Mouse (Mus musculus) MEL (cell line): ENCODE measurements around the gene Filip1l. TPM values are rescaled to one million over a fixed set of nuclear protein-coding genes. Genes with fewer than 3 reads are reported as not detected.

Experiments
- DNase-seq: peaks from one replicate; pipeline ENCODE4 v3.0.0; 2011; ENCODE audit warnings: low read depth, low spot score
- H3K27ac ChIP-seq: 2 replicates; pipeline ENCODE4 v1.5.1; 2012; ENCODE audit warnings: low read depth, mild to moderate bottlenecking, control low read depth, low read length, moderate library complexity; ENCODE audit not compliant: control insufficient read depth
- H3K27me3 ChIP-seq, 2 experiments: fragments of 150-350 bp in 1 of 2; sonication (generic) in 1 of 2; 2 replicates each; pipeline ENCODE4 v1.6.1; 2012; ENCODE audit warnings: low read length in 2 of 2, mild to moderate bottlenecking in 2 of 2, improper control_type of control experiment in 1 of 2, moderate library complexity in 1 of 2; ENCODE audit not compliant: insufficient read depth in 2 of 2, control insufficient read depth in 1 of 2
- H3K36me3 ChIP-seq, 2 experiments: 2 replicates each; pipeline ENCODE4 v1.6.1; 2012 to 2014; ENCODE audit warnings: low read length in 2 of 2, improper control_type of control experiment in 1 of 2, inconsistent platforms in 1 of 2, mild to moderate bottlenecking in 1 of 2; ENCODE audit not compliant: insufficient read depth in 2 of 2, control insufficient read depth in 1 of 2
- H3K4me1 ChIP-seq, 2 experiments: fragments of 150-350 bp in 1 of 2; sonication (generic) in 1 of 2; 2 replicates each; pipeline ENCODE4 v1.6.1; 2012; ENCODE audit warnings: low read length in 2 of 2, improper control_type of control experiment in 1 of 2, mild to moderate bottlenecking in 1 of 2; ENCODE audit not compliant: insufficient read depth in 2 of 2, control insufficient read depth in 1 of 2
- H3K4me3 ChIP-seq, 2 experiments: fragments of 150-350 bp in 1 of 2; sonication (generic) in 1 of 2; 2 replicates each; pipeline ENCODE4 v1.5.1; 2012; ENCODE audit warnings: low read depth in 2 of 2, low read length in 2 of 2, mild to moderate bottlenecking in 2 of 2, moderate library complexity in 2 of 2, control low read depth in 1 of 2, improper control_type of control experiment in 1 of 2; ENCODE audit not compliant: control insufficient read depth in 1 of 2, insufficient read depth in 1 of 2
- H3K79me2 ChIP-seq: 2 replicates; pipeline ENCODE4 v1.6.1; 2012; ENCODE audit warnings: mild to moderate bottlenecking, low read length, moderate library complexity; ENCODE audit not compliant: control insufficient read depth, poor library complexity, insufficient read depth
- H3K9ac ChIP-seq: 2 replicates; pipeline ENCODE4 v1.6.1; 2012; ENCODE audit warnings: low read depth, mild to moderate bottlenecking, control low read depth, low read length, moderate library complexity; ENCODE audit not compliant: control insufficient read depth, poor library complexity, severe bottlenecking
- H3K9me3 ChIP-seq: fragments of 150-350 bp; sonication (generic); replicated peaks from 2 replicates; pipeline ENCODE4 v1.6.1; 2012; ENCODE audit warnings: mild to moderate bottlenecking, low read length, improper control_type of control experiment, moderate library complexity; ENCODE audit not compliant: insufficient read depth
- CHD2 ChIP-seq: IDR thresholded peaks from 2 replicates; pipeline ENCODE4 v1.6.1; 2011; ENCODE audit warnings: low read length, improper control_type of control experiment
- CTCF ChIP-seq, 3 experiments: IDR thresholded peaks in 2 of 3; conservative IDR thresholded peaks in 1 of 3; 2 replicates each; pipeline ENCODE4 v1.5.1; 2011 to 2012; ENCODE audit warnings: low read length in 3 of 3, low read depth in 2 of 3, mild to moderate bottlenecking in 2 of 3, improper control_type of control experiment in 1 of 3, inconsistent platforms in 1 of 3, mixed read lengths in 1 of 3, moderate library complexity in 1 of 3; ENCODE audit not compliant: control insufficient read depth in 1 of 3, insufficient read depth in 1 of 3, poor library complexity in 1 of 3, severe bottlenecking in 1 of 3
- E2F4 ChIP-seq: IDR thresholded peaks from 2 replicates; pipeline ENCODE4 v1.6.1; 2011; ENCODE audit warnings: low read depth, low read length, improper control_type of control experiment, borderline replicate concordance
- ELF1 ChIP-seq: IDR thresholded peaks from 2 replicates; pipeline ENCODE4 v1.6.1; 2014; ENCODE audit warnings: low read depth, mild to moderate bottlenecking, inconsistent platforms, low read length, improper control_type of control experiment, moderate library complexity
- EP300 ChIP-seq, 2 experiments: IDR thresholded peaks; 2 replicates each; pipeline ENCODE4 v1.6.1; 2011; ENCODE audit warnings: improper control_type of control experiment in 2 of 2, low read length in 2 of 2, low read depth in 1 of 2, mild to moderate bottlenecking in 1 of 2
- ETS1 ChIP-seq: IDR thresholded peaks from 2 replicates; pipeline ENCODE4 v1.6.1; 2012; ENCODE audit warnings: low read depth, mild to moderate bottlenecking, inconsistent platforms, low read length, improper control_type of control experiment, moderate library complexity
- JUND ChIP-seq: IDR thresholded peaks from 2 replicates; pipeline ENCODE4 v1.6.1; 2011; ENCODE audit warnings: low read depth, mild to moderate bottlenecking, improper control_type of control experiment, low read length
- KAT2A ChIP-seq: conservative IDR thresholded peaks from 2 replicates; pipeline ENCODE4 v1.6.1; 2012; ENCODE audit warnings: low read depth, low read length, improper control_type of control experiment, inconsistent platforms
- MAX ChIP-seq: IDR thresholded peaks from 2 replicates; pipeline ENCODE4 v1.6.1; 2011; ENCODE audit warnings: low read length, improper control_type of control experiment
- MEF2A ChIP-seq: IDR thresholded peaks from 2 replicates; pipeline ENCODE4 v1.6.1; 2014; ENCODE audit warnings: low read depth, mild to moderate bottlenecking, inconsistent platforms, low read length, improper control_type of control experiment; ENCODE audit not compliant: poor library complexity, insufficient replicate concordance, severe bottlenecking; ENCODE audit errors: extremely low read depth
- MYB ChIP-seq: IDR thresholded peaks from 2 replicates; pipeline ENCODE4 v1.6.1; 2011; ENCODE audit warnings: mild to moderate bottlenecking, low read depth, low read length, improper control_type of control experiment
- MYC ChIP-seq: IDR thresholded peaks from 2 replicates; pipeline ENCODE4 v1.6.1; 2011; ENCODE audit warnings: low read depth, mild to moderate bottlenecking, low read length, improper control_type of control experiment, moderate library complexity
- NRF1 ChIP-seq: IDR thresholded peaks from 2 replicates; pipeline ENCODE4 v1.6.1; 2014; ENCODE audit warnings: low read depth, mild to moderate bottlenecking, inconsistent platforms, low read length, improper control_type of control experiment, moderate library complexity; ENCODE audit not compliant: poor library complexity, insufficient read depth, severe bottlenecking
- POLR2A ChIP-seq, 2 experiments: IDR thresholded peaks; 2 replicates each; pipeline ENCODE4 v1.6.1; 2011 to 2012; ENCODE audit warnings: low read length in 2 of 2, mild to moderate bottlenecking in 2 of 2, control low read depth in 1 of 2, improper control_type of control experiment in 1 of 2, low read depth in 1 of 2, moderate library complexity in 1 of 2; ENCODE audit not compliant: control insufficient read depth in 1 of 2, insufficient read depth in 1 of 2, poor library complexity in 1 of 2
- POLR2AphosphoS2 ChIP-seq: IDR thresholded peaks from 2 replicates; pipeline ENCODE4 v1.6.1; 2011; ENCODE audit warnings: low read length, improper control_type of control experiment
- RAD21 ChIP-seq: IDR thresholded peaks from 2 replicates; pipeline ENCODE4 v1.6.1; 2011; ENCODE audit warnings: mild to moderate bottlenecking, low read depth, low read length, improper control_type of control experiment
- RCOR1 ChIP-seq: IDR thresholded peaks from 2 replicates; pipeline ENCODE4 v1.6.1; 2012; ENCODE audit warnings: low read depth, mild to moderate bottlenecking, inconsistent platforms, low read length, improper control_type of control experiment
- SIN3A ChIP-seq: IDR thresholded peaks from 2 replicates; pipeline ENCODE4 v1.6.1; 2012; ENCODE audit warnings: low read length, improper control_type of control experiment, inconsistent platforms
- TCF12 ChIP-seq: IDR thresholded peaks from 2 replicates; pipeline ENCODE4 v1.6.1; 2014; ENCODE audit warnings: low read depth, mild to moderate bottlenecking, inconsistent platforms, low read length, improper control_type of control experiment, moderate library complexity
- USF1 ChIP-seq: IDR thresholded peaks from 2 replicates; pipeline ENCODE4 v1.6.1; 2014; ENCODE audit warnings: low read depth, mild to moderate bottlenecking, inconsistent platforms, low read length, improper control_type of control experiment, moderate library complexity
- ZC3H11A ChIP-seq: IDR thresholded peaks from 2 replicates; pipeline ENCODE4 v1.6.1; 2012; ENCODE audit warnings: low read depth, mild to moderate bottlenecking, inconsistent platforms, low read length, improper control_type of control experiment
- ZNF384 ChIP-seq: IDR thresholded peaks from 2 replicates; pipeline ENCODE4 v1.6.1; 2012; ENCODE audit warnings: low read depth, mild to moderate bottlenecking, inconsistent platforms, low read length, improper control_type of control experiment
- polyA plus RNA-seq, 2 experiments: library from polyadenylated mRNA; stranded (reverse) in 1 of 2; unstranded in 1 of 2; fragments of >175 nt in 1 of 2; fragments of >200 nt in 1 of 2; gene quantifications; 2 replicates each; pipeline versions ENCODE4 v1.2.1 to v1.2.4; 2012; ENCODE audit warnings: low replicate concordance in 2 of 2, low read depth in 1 of 2; ENCODE audit not compliant: insufficient read length in 2 of 2, insufficient read depth in 1 of 2, missing spikeins in 1 of 2
- total RNA-seq: library from RNA; depleted of rRNA; stranded (reverse); fragments of 300-350 nt; gene quantifications from 2 replicates; pipeline ENCODE4 v1.2.3, GENCODE M21; 2012

Filip1l gene
- total and polyA plus RNA-seq, 3 experiments: 0.27 to 1.8 TPM; not detected in 1

- no peaks in the 10 kb centered on the region for H3K9me3 ChIP-seq
- peaks cover 18% of the 10 kb centered on the region for H3K79me2 ChIP-seq
- H3K4me1 ChIP-seq: no peaks in the 10 kb centered on the region
- peaks cover 0 to 3% of the 10 kb centered on the region in 2 experiments; a peak in 2 of 4 replicates for H3K36me3 ChIP-seq
- H3K9ac ChIP-seq: no peak overlapping the region
- DNase-seq: no peak
- no peaks in the 10 kb centered on the region for H3K27me3 ChIP-seq
- TF ChIP-seq ZNF384 (no peak), MYC (no peak), RCOR1 (no peak), ELF1 (no peak), JUND (no peak), MEF2A (no peak), RAD21 (no peak), SIN3A (no peak), E2F4 (no peak), EP300 (IDR thresholded peaks at IDR 0.05; ENCODE audit: low read depth in 1 of 2, low read length in 2 of 2) (no peak)
- H3K4me3 ChIP-seq: no peak overlapping the region
- no peak overlapping the region for H3K27ac ChIP-seq
These were observed 244.5 kb downstream of the Filip1l start for GRCm38 (mm10) chr16:57597295-57597957.

DNA sequence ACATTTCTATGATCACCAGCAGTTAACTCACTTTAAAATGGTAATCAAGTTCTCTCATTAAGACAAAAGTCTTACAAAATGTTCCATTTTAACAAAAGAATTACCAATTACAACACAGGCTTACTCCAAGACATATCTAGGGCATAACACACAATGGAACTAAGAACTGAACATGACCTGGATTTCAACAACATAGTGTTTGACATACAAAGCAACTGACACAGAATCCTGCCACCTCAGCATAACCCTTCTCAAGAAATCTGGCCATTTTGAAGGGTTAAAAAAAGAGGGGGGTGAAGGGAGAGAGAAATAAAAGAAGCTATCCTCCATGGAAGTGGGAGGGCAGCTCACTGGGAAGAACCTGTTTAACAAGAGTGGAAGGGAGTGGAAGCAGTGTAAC lies 248.1 kb downstream of the Filip1l start:
- Histone ChIP-seq H3K9me3 (no peaks in the 10 kb centered on the region), H3K9ac (no peak overlapping the region), H3K4me3 (no peak overlapping the region), H3K27ac (no peak overlapping the region), H3K27me3 (no peaks in the 10 kb centered on the region), H3K36me3 (peaks cover 0 to 13% of the 10 kb centered on the region in 2 experiments; a peak in 2 of 4 replicates), H3K79me2 (peaks cover 40% of the 10 kb centered on the region), H3K4me1 (peaks cover 0 to 6% of the 10 kb centered on the region in 2 experiments; a peak in 3 of 4 replicates)
- TF ChIP-seq TCF12: no peak
- no peak for DNase-seq

GRCm38 (mm10) chr16:57606444-57607227 lies 253.7 kb downstream of the Filip1l start, which contains the start of gene Cmss1:
Gene Cmss1 (minus strand): TSS chr16:57606864.
- H3K27me3 ChIP-seq: no peaks in the 10 kb centered on the region
- H3K9me3 ChIP-seq: no peaks in the 10 kb centered on the region
- peak within 1 kb of the TSS; percentile 68 to 70 for H3K4me3 ChIP-seq
- DNase-seq: peak; percentile 95
- H3K9ac ChIP-seq: peak within 1 kb of the TSS; percentile 78
- peak within 1 kb of the TSS; percentile 60 for H3K27ac ChIP-seq
- H3K36me3 ChIP-seq: peaks cover 0 to 15% of the 10 kb centered on the region in 2 experiments; a peak in 2 of 4 replicates
- H3K79me2 ChIP-seq: peaks cover 32% of the 10 kb centered on the region
- peaks cover 0 to 10% of the 10 kb centered on the region in 2 experiments; a peak in 3 of 4 replicates for H3K4me1 ChIP-seq
- no peak for TF ChIP-seq ZNF384
- peak; percentile 86 for TF ChIP-seq KAT2A
- peak; percentile 58 for TF ChIP-seq CHD2
- no peak for TF ChIP-seq MEF2A
- no peak for TF ChIP-seq CTCF (IDR thresholded peaks at IDR 0.05 in 2 of 3, conservative IDR thresholded peaks at IDR 0.05 in 1 of 3; ENCODE audit: control insufficient read depth in 1 of 3, insufficient read depth in 1 of 3, low read depth in 2 of 3, low read length in 3 of 3, poor library complexity in 1 of 3, severe bottlenecking in 1 of 3)
- peak; percentile 47; the same call in 1 of the 2 replicates for TF ChIP-seq USF1
- TF ChIP-seq MAX: peak; percentile 99
- peak; percentile 29; the same call in 1 of the 2 replicates for TF ChIP-seq POLR2AphosphoS2
- TF ChIP-seq POLR2A (IDR thresholded peaks at IDR 0.05; ENCODE audit: control insufficient read depth in 1 of 2, insufficient read depth in 1 of 2, low read depth in 1 of 2, low read length in 2 of 2, poor library complexity in 1 of 2): peak; percentile 46 to 68; a peak in 2 of 4 replicates
- peak; percentile 100 for TF ChIP-seq ZC3H11A
- TF ChIP-seq MYB: no peak
- peak; percentile 47; the same call in 1 of the 2 replicates for TF ChIP-seq ETS1
- TF ChIP-seq NRF1: peak; percentile 48; the same call in 1 of the 2 replicates
- no peak for TF ChIP-seq RAD21
